Mouse (Mus musculus) frontal cortex, adult (tissue): Measurements from ENCODE around the gene Wdr83os.

Source experiments
- ATAC-seq: cut with Nextera tagmentation; 2 replicates; pipeline ENCODE4 v1.9.2; 2017; ENCODE audit warnings: mild to moderate bottlenecking, moderate library complexity, mixed read lengths; ENCODE audit not compliant: low TSS enrichment

Gene Wdr83os

GRCm38 (mm10) chr8:85080532-85081215 is at the start of gene Wdr83os:
TSS of gene Wdr83os (plus strand) at chr8:85080740.
- peak; percentile 29; the same call in 1 of the 2 replicates for ATAC-seq

- ATAC-seq, result no peak
Measured at GRCm38 (mm10) chr8:85032622-85033311, 47.8 kb upstream of the Wdr83os start.

- ATAC-seq, result no peak
Measured at GRCm38 (mm10) chr8:85033867-85034266, 46.7 kb upstream of the Wdr83os start.

DNA sequence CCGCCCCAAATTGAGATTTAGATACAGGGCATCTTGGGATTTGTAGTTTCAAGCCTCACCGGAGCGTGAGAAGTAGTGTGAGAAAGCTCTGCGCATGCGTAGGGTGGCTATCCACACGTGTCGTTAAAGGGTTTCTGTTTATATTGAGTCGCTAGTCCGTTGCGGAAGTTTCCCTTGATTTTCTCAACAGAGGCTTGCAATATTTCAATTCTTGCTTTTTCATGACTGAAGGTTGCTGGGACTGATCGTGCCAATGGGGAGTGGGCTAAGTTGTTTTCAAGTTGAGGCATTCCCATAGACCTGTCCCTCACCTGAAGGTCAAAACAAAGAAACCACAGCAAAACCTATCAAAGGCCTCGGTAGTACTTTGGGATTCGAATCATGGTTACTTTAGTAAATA is 45.8 kb upstream of the Wdr83os start:
- no peak for ATAC-seq

GRCm38 (mm10) chr8:85035165-85035727 is 45.3 kb upstream of the Wdr83os start:
- ATAC-seq, result no peak

DNA sequence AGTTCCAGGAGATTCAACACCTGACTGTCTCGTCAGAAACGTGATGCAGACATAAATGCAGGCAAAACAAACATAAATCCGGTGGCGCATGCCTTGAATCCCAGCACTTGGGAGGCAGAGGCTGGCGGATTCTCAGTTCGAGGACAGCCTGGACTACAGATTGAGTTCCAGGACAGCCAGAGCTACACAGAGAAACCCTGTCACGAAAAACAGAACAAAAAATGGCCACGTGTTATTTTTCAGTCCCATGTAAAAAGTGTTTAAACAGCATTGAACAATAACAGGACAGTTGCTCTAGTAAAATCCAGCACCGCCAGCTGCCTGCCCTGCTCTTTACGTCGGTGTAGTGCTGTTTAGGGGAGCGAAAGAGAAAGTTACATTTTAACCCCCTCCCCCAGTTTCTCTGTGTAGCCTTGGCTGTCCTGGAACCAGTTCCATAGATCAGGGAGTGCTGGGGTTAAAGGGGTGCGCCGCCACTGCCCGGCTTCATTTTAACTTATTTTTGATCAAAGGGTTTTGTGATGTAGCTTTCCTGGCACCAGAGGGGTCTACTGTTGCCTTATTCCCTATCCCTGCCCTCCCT is 44.7 kb upstream of the Wdr83os start:
- no peak for ATAC-seq

DNA sequence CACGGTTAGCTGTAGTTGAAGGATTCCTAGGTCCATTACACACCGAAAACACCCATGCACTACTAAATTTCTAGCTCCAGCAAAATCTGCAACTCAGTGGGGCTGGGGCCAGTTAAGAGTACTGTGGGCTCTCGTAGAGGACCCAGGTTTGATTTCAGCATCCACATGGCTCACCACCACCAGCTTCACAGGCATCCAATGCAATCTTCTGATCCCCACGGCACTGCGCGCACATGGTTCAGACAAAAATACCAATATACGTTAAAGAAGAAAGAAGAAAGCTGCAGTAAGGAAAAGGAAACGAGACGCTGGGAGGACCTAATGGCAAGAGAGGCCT is 44.2 kb upstream of the Wdr83os start:
- ATAC-seq, result no peak

- ATAC-seq, result peak; percentile 64
Measured at GRCm38 (mm10) chr8:85036718-85037365, 43.7 kb upstream of the Wdr83os start, which contains the start of gene Tnpo2. TSS of gene Tnpo2 (plus strand) at chr8:85036915.

DNA sequence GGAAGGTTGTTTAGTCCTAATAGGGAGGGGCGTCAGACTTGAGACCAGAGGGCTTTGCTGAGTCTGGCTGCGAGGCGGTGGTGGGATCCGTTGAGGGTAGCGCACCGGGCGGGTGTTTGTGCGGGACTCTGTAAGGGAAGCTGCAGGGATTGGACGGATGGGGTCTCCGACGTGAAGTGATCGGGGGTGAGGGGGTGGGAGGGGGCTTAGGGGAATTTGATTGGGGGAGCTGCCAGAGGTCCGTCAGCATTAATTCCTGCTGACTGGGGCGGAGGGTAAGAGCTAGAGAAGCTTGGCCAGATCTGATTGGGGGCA is 43.2 kb upstream of the Wdr83os start:
- ATAC-seq, result no peak

- ATAC-seq, result peak; percentile 21; the same call in 1 of the 2 replicates
Measured at GRCm38 (mm10) chr8:85037681-85038531, 42.6 kb upstream of the Wdr83os start.

DNA sequence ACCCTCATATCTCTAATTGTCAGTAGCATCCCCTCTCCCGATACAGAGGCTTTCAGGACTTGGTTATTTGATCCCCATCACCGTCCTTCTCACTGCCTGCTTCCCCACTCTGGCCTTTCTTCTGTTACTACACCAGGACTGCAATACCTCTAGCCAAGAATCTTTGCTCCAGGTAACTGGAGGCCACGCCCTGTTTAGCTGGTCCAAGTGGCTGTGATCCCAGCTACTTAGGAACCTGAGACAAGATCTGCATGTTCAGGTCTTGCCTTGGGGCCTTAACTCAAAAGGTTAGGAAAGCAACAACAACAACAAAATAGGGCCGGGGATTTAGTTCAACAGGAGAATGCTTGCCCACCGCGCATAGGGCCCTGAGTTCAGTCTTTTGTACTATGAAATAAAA is 36.9 kb upstream of the Wdr83os start:
- no peak for ATAC-seq

DNA sequence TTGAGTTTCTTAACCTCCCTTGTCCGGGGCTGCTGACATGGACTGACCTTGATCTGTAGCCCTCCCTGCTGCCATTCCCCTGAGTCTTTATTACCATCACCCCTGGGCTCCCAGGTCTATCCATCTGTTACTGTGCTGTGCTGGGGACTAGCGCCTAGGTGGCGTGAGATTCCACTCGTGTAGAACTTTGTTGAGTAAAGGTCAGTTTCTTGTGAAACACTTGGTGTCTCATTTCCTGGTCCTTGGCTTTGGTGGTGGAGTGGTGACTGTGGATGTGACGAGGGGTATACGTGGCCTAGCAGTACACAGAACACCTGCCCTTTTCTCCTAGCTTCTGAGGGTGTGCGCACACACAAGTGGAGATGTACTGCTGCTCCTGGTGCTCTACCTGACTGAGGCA is 23.2 kb upstream of the Wdr83os start:
- ATAC-seq, result no peak

- peak; percentile 84 for ATAC-seq
Measured at GRCm38 (mm10) chr8:85059879-85060616, 20.5 kb upstream of the Wdr83os start, which contains the start of gene Fbxw9. TSS of gene Fbxw9 (plus strand) at chr8:85060055.

- ATAC-seq, result no peak
Measured at GRCm38 (mm10) chr8:85062603-85063002, 17.9 kb upstream of the Wdr83os start.

- ATAC-seq, result no peak
Measured at GRCm38 (mm10) chr8:85065213-85065612, 15.3 kb upstream of the Wdr83os start.

DNA sequence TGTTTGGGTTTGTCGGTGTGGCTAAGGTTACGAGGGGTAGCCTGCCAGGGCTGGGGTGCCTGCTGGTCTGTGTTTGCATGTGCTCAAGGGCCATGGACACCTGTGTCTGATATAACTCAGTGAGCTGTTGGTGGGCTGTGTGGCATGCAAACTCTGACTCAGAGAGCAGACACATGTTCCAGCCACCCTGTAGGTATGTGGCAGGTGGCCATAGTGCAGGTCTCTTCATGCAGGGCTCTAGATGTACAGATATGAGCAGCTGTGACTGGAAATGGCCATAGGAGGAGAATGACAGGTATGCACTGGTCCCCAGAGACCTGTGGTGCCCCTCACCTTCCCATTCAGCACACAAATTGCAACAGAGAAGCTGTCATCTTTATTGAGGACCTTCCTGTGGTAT is 13.4 kb upstream of the Wdr83os start:
- no peak for ATAC-seq

DNA sequence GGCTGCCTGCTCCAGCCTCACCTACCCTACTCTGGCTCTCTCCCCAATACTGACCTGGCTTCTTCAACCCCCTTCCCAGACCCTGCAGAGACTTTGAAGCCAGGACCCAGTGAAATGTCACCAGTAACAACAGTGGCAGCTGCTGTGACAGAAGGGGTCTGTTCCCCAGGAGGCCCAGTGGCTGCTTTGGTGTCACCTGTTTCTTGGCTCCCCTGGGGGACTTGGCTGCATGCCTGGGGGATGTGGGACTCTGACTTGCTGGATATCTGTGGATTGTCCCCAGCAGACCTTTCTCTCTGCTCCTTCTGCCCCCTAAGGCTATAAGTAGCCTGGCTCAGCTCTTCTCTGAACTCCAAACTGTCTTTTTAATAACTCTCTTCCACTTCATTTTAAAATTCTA is 12.6 kb upstream of the Wdr83os start, which contains the start of gene Gm5741:
TSS of gene Gm5741 (minus strand) at position 1 of the 400 bp plus-strand sequence.
- no peak for ATAC-seq

DNA sequence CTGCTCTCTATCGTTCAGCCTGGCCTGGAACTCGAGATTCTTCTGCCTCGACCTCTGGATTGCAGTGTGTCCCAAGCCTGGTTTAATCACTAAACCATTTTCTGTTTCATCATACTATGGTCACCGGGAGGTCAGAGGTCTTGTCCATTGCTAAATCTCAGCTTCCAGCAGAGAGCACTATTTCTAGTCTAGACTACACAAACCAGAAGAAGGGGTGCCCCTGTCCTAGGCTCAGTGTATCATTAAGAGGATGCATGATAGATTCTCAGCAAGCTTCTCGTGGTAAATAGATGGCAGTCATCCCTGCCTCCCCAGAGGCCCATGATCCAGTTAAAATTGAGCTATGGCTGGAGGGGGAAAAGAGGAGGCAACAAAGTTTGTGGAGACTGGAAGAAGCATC is 9.5 kb upstream of the Wdr83os start:
- no peak for ATAC-seq

- peak; percentile 77 for ATAC-seq
Measured at GRCm38 (mm10) chr8:85071514-85072281, 8.8 kb upstream of the Wdr83os start, which contains the start of gene Dhps. TSS of gene Dhps (plus strand) at chr8:85071757.
